Mouse (Mus musculus): ENCODE measurements around the gene Tmed9. TPM values are rescaled to one million over a fixed set of nuclear protein-coding genes. Genes with fewer than 3 reads are reported as not detected.
A peak's percentile ranks its signal among the peaks of the same experiment; 100 is the strongest.

Gene Tmed9
- total and polyA plus RNA-seq, 3 experiments: 56.7 to 172 (median 102) TPM

- no peak for DNase-seq (ENCODE audit: low spot score)
- Histone ChIP-seq H3K4me3 (ENCODE audit: low read depth, low read length) (no peak within 1 kb of the TSS), H3K36me3 (replicated peaks) (peaks cover 64% of the 10 kb centered on the region), H3K4me1 (ENCODE audit: insufficient read depth, low read depth, low read length) (peaks cover 30% of the 10 kb centered on the region), H3K9me3 (replicated peaks) (no peaks in the 10 kb centered on the region), H3K27me3 (ENCODE audit: insufficient read depth, low read length) (peaks cover 10% of the 10 kb centered on the region)
- no peak for ATAC-seq (ENCODE audit: extremely low read depth, insufficient number of reproducible peaks, low FRiP score, poor library complexity, severe bottlenecking)
- TF ChIP-seq CTCF (IDR thresholded peaks at IDR 0.05; ENCODE audit: low read depth, low read length) (no peak), POLR2AphosphoS5 (IDR thresholded peaks at IDR 0.05; ENCODE audit: insufficient replicate concordance, low read depth, low read length) (no peak), GATA1 (IDR thresholded peaks at IDR 0.05; ENCODE audit: borderline replicate concordance, low read length) (no peak), TAL1 (conservative IDR thresholded peaks at IDR 0.05; ENCODE audit: low read depth, low read length) (no peak), GATA2 (IDR thresholded peaks at IDR 0.05; ENCODE audit: borderline replicate concordance, low read depth, low read length) (no peak)
These were observed 44.2 kb upstream of the Tmed9 start, which contains the start of gene Dok3 for GRCm38 (mm10) chr13:55529198-55529915. Gene Dok3 (minus strand): TSS chr13:55529296.

- DNase-seq (ENCODE audit: low spot score): no peak
These were observed 38.3 kb upstream of the Tmed9 start for GRCm38 (mm10) chr13:55535191-55535590.

GRCm38 (mm10) chr13:55535796-55536193 lies 37.7 kb upstream of the Tmed9 start:
- Histone ChIP-seq H3K36me3 (replicated peaks) (peaks cover 84% of the 10 kb centered on the region), H3K4me3 (ENCODE audit: low read depth, low read length) (peak overlapping the region; percentile 98), H3K27me3 (ENCODE audit: insufficient read depth, low read length) (no peaks in the 10 kb centered on the region), H3K9me3 (replicated peaks) (no peaks in the 10 kb centered on the region), H3K4me1 (ENCODE audit: insufficient read depth, low read depth, low read length) (peaks cover 20% of the 10 kb centered on the region)
- ATAC-seq (ENCODE audit: extremely low read depth, insufficient number of reproducible peaks, low FRiP score, poor library complexity, severe bottlenecking) (no peak), DNase-seq (ENCODE audit: low spot score) (no peak)
- TF ChIP-seq POLR2AphosphoS5 (IDR thresholded peaks at IDR 0.05; ENCODE audit: insufficient replicate concordance, low read depth, low read length) (no peak), GATA2 (IDR thresholded peaks at IDR 0.05; ENCODE audit: borderline replicate concordance, low read depth, low read length) (no peak), TAL1 (conservative IDR thresholded peaks at IDR 0.05; ENCODE audit: low read depth, low read length) (no peak), GATA1 (IDR thresholded peaks at IDR 0.05; ENCODE audit: borderline replicate concordance, low read length) (no peak), CTCF (IDR thresholded peaks at IDR 0.05; ENCODE audit: low read depth, low read length) (no peak)

More at GRCm38 (mm10) chr13:55535191-55535590, 38.3 kb upstream of the Tmed9 start:
- Histone ChIP-seq H3K27me3 (ENCODE audit: insufficient read depth, low read length) (no peaks in the 10 kb centered on the region), H3K4me1 (ENCODE audit: insufficient read depth, low read depth, low read length) (peaks cover 21% of the 10 kb centered on the region), H3K4me3 (ENCODE audit: low read depth, low read length) (peak overlapping the region; percentile 98), H3K9me3 (replicated peaks) (no peaks in the 10 kb centered on the region), H3K36me3 (replicated peaks) (peaks cover 84% of the 10 kb centered on the region)
- ATAC-seq (ENCODE audit: extremely low read depth, insufficient number of reproducible peaks, low FRiP score, poor library complexity, severe bottlenecking): no peak
- TF ChIP-seq TAL1 (conservative IDR thresholded peaks at IDR 0.05; ENCODE audit: low read depth, low read length) (no peak), GATA1 (IDR thresholded peaks at IDR 0.05; ENCODE audit: borderline replicate concordance, low read length) (no peak)

GRCm38 (mm10) chr13:55536194-55537175 lies 37.0 kb upstream of the Tmed9 start, which contains the start of gene Ddx41:
Gene Ddx41 (minus strand): TSS chr13:55536658.
- H3K36me3 ChIP-seq (replicated peaks): peaks cover 85% of the 10 kb centered on the region
- peaks cover 20% of the 10 kb centered on the region for H3K4me1 ChIP-seq (ENCODE audit: insufficient read depth, low read depth, low read length)

GRCm38 (mm10) chr13:55540933-55541332 lies 32.6 kb upstream of the Tmed9 start:
- no peaks in the 10 kb centered on the region for H3K27me3 ChIP-seq (ENCODE audit: insufficient read depth, low read length)
- no peak overlapping the region for H3K4me3 ChIP-seq (ENCODE audit: low read depth, low read length)
- H3K36me3 ChIP-seq (replicated peaks): peaks cover 85% of the 10 kb centered on the region
- no peak for TF ChIP-seq GATA2 (IDR thresholded peaks at IDR 0.05; ENCODE audit: borderline replicate concordance, low read depth, low read length)
- TF ChIP-seq GATA1 (IDR thresholded peaks at IDR 0.05; ENCODE audit: borderline replicate concordance, low read length): no peak
- no peak for TF ChIP-seq POLR2AphosphoS5 (IDR thresholded peaks at IDR 0.05; ENCODE audit: insufficient replicate concordance, low read depth, low read length)
- no peak for TF ChIP-seq CTCF (IDR thresholded peaks at IDR 0.05; ENCODE audit: low read depth, low read length)
- TF ChIP-seq TAL1 (conservative IDR thresholded peaks at IDR 0.05; ENCODE audit: low read depth, low read length): no peak
- DNase-seq (ENCODE audit: low spot score): no peak
- no peak for ATAC-seq (ENCODE audit: extremely low read depth, insufficient number of reproducible peaks, low FRiP score, poor library complexity, severe bottlenecking)
- no peaks in the 10 kb centered on the region for H3K9me3 ChIP-seq (replicated peaks)
- peaks cover 14% of the 10 kb centered on the region for H3K4me1 ChIP-seq (ENCODE audit: insufficient read depth, low read depth, low read length)

More at GRCm38 (mm10) chr13:55536194-55537175, 37.0 kb upstream of the Tmed9 start, which contains the start of gene Ddx41:
- peak within 1 kb of the TSS; percentile 98 for H3K4me3 ChIP-seq (ENCODE audit: low read depth, low read length)
- DNase-seq (ENCODE audit: low spot score) (peak; percentile 98), ATAC-seq (ENCODE audit: extremely low read depth, insufficient number of reproducible peaks, low FRiP score, poor library complexity, severe bottlenecking) (peak; percentile 92)
- TF ChIP-seq GATA1 (IDR thresholded peaks at IDR 0.05; ENCODE audit: borderline replicate concordance, low read length): no peak
- TF ChIP-seq CTCF (IDR thresholded peaks at IDR 0.05; ENCODE audit: low read depth, low read length): peak; percentile 56; the same call in 1 of the 2 replicates
- H3K27me3 ChIP-seq (ENCODE audit: insufficient read depth, low read length): no peaks in the 10 kb centered on the region
- no peaks in the 10 kb centered on the region for H3K9me3 ChIP-seq (replicated peaks)

GRCm38 (mm10) chr13:55542891-55543290 lies 30.6 kb upstream of the Tmed9 start:
- no peak overlapping the region for H3K4me3 ChIP-seq (ENCODE audit: low read depth, low read length)
- H3K27me3 ChIP-seq (ENCODE audit: insufficient read depth, low read length): no peaks in the 10 kb centered on the region
- ATAC-seq (ENCODE audit: extremely low read depth, insufficient number of reproducible peaks, low FRiP score, poor library complexity, severe bottlenecking): no peak
- peaks cover 99% of the 10 kb centered on the region for H3K36me3 ChIP-seq (replicated peaks)
- no peak for TF ChIP-seq CTCF (IDR thresholded peaks at IDR 0.05; ENCODE audit: low read depth, low read length)
- TF ChIP-seq GATA2 (IDR thresholded peaks at IDR 0.05; ENCODE audit: borderline replicate concordance, low read depth, low read length): no peak
- no peak for TF ChIP-seq POLR2AphosphoS5 (IDR thresholded peaks at IDR 0.05; ENCODE audit: insufficient replicate concordance, low read depth, low read length)
- TF ChIP-seq GATA1 (IDR thresholded peaks at IDR 0.05; ENCODE audit: borderline replicate concordance, low read length): no peak
- no peak for TF ChIP-seq TAL1 (conservative IDR thresholded peaks at IDR 0.05; ENCODE audit: low read depth, low read length)
- H3K4me1 ChIP-seq (ENCODE audit: insufficient read depth, low read depth, low read length): peaks cover 9% of the 10 kb centered on the region
- H3K9me3 ChIP-seq (replicated peaks): no peaks in the 10 kb centered on the region
- no peak for DNase-seq (ENCODE audit: low spot score)

All from G1E (cell line).